Mouse (Mus musculus) central nervous system, embryonic 14 days (tissue): ENCODE data around the gene Scp2d1. TPM values are rescaled to one million over a fixed set of nuclear protein-coding genes. Genes with fewer than 3 reads are reported as not detected.

Experiments used
- polyA plus RNA-seq: library from polyadenylated mRNA; depleted of rRNA; stranded (reverse); fragments of >200 nt; gene quantifications from 2 replicates; pipeline ENCODE4 v1.2.3, GENCODE M21; 2012; rRNA removed

Scp2d1 gene
- not detected in 2 replicates for polyA plus RNA-seq

GRCm38 (mm10) chr2:144823356-144823755, at the start of gene Scp2d1:
Scp2d1 (plus strand) TSS chr2:144823656.

Other genes with a start within 250 kb of the Scp2d1 start
- 46.3 and 46.7 TPM in 2 replicates for gene Smim26, start 229.6 kb upstream of the Scp2d1 start, polyA plus RNA-seq
- gene Dtd1, start 223.8 kb upstream of the Scp2d1 start, polyA plus RNA-seq: 39.0 and 42.3 TPM in 2 replicates